Mouse (Mus musculus) CH12.LX (cell line): ENCODE data around the gene Olfr709-ps1.

Experiments
- CTCF ChIP-seq, 2 experiments: IDR thresholded peaks in 1 of 2; conservative IDR thresholded peaks in 1 of 2; 2 replicates each; pipeline ENCODE4 v1.5.1; 2011 to 2012; ENCODE audit warnings: low read depth in 2 of 2, low read length in 2 of 2, improper control_type of control experiment in 1 of 2, inconsistent platforms in 1 of 2, mild to moderate bottlenecking in 1 of 2, moderate library complexity in 1 of 2
- E2F4 ChIP-seq: IDR thresholded peaks from 2 replicates; pipeline ENCODE4 v1.6.1; 2011; ENCODE audit warnings: low read depth, low read length, improper control_type of control experiment; ENCODE audit not compliant: insufficient replicate concordance
- ELF1 ChIP-seq: IDR thresholded peaks from 2 replicates; pipeline ENCODE4 v1.6.1; 2014; ENCODE audit warnings: low read depth, mild to moderate bottlenecking, inconsistent platforms, low read length, improper control_type of control experiment
- EP300 ChIP-seq: IDR thresholded peaks from 2 replicates; pipeline ENCODE4 v1.6.1; 2011; ENCODE audit warnings: low read length, improper control_type of control experiment
- KAT2A ChIP-seq: IDR thresholded peaks from 2 replicates; pipeline ENCODE4 v1.6.1; 2012; ENCODE audit warnings: low read length, improper control_type of control experiment, inconsistent platforms; ENCODE audit not compliant: insufficient replicate concordance
- MAFK ChIP-seq: IDR thresholded peaks from 2 replicates; pipeline ENCODE4 v1.6.1; 2011; ENCODE audit warnings: low read length, improper control_type of control experiment; ENCODE audit not compliant: insufficient replicate concordance
- MAX ChIP-seq: IDR thresholded peaks from 2 replicates; pipeline ENCODE4 v1.6.1; 2011; ENCODE audit warnings: low read length, improper control_type of control experiment
- MXI1 ChIP-seq: IDR thresholded peaks from 2 replicates; pipeline ENCODE4 v1.6.1; 2011; ENCODE audit warnings: mild to moderate bottlenecking, low read depth, low read length, improper control_type of control experiment
- SMC3 ChIP-seq: IDR thresholded peaks from 2 replicates; pipeline ENCODE4 v1.6.1; 2011; ENCODE audit warnings: low read depth, low read length, improper control_type of control experiment
- ZNF384 ChIP-seq: IDR thresholded peaks from 2 replicates; pipeline ENCODE4 v1.6.1; 2012; ENCODE audit warnings: low read depth, low read length, improper control_type of control experiment, inconsistent platforms

GRCm38 (mm10) chr7:106948212-106948611, 16.2 kb upstream of the Olfr709-ps1 start, which contains the start of gene Olfr710:
- TF ChIP-seq KAT2A (no peak), MAX (no peak), CTCF (conservative IDR thresholded peaks at IDR 0.05 in 1 of 2, IDR thresholded peaks at IDR 0.05 in 1 of 2; ENCODE audit: low read depth in 2 of 2, low read length in 2 of 2) (no peak), EP300 (no peak), SMC3 (no peak), MAFK (no peak), MXI1 (no peak), ELF1 (no peak), ZNF384 (no peak), E2F4 (no peak)
